Mouse (Mus musculus) neural tube, embryonic 12.5 days (tissue): Measurements from ENCODE around the gene Gm5767. TPM values are rescaled to one million over a fixed set of nuclear protein-coding genes. Genes with fewer than 3 reads are reported as not detected.

Source experiments
- ATAC-seq: fragments of 200-750 bp; cut with Nextera tagmentation; 2 replicates; pipeline ENCODE4 v1.8.0; 2017; ENCODE audit warnings: low read depth, mild to moderate bottlenecking, moderate TSS enrichment, moderate library complexity; ENCODE audit not compliant: low FRiP score
- H3K27ac ChIP-seq: fragments of 300-500 bp; sonication (generic); 2 replicates; pipeline ENCODE4 v1.5.1; 2016
- H3K27me3 ChIP-seq: fragments of 300-500 bp; sonication (generic); replicated peaks from 2 replicates; pipeline ENCODE4 v1.6.1; 2016; ENCODE audit warnings: mild to moderate bottlenecking
- H3K36me3 ChIP-seq: fragments of 300-500 bp; sonication (generic); 2 replicates; pipeline ENCODE4 v1.6.1; 2016; ENCODE audit warnings: mild to moderate bottlenecking
- H3K4me1 ChIP-seq: fragments of 300-500 bp; sonication (generic); 2 replicates; pipeline ENCODE4 v1.6.1; 2016
- H3K4me2 ChIP-seq: fragments of 300-500 bp; sonication (generic); replicated peaks from 2 replicates; pipeline ENCODE4 v1.6.1; 2016; ENCODE audit warnings: mild to moderate bottlenecking
- H3K4me3 ChIP-seq: fragments of 300-500 bp; sonication (generic); 2 replicates; pipeline ENCODE4 v1.5.1; 2016
- H3K9ac ChIP-seq: fragments of 300-500 bp; sonication (generic); 2 replicates; pipeline ENCODE4 v1.6.1; 2016; ENCODE audit warnings: mild to moderate bottlenecking
- H3K9me3 ChIP-seq: fragments of 300-500 bp; sonication (generic); 2 replicates; pipeline ENCODE4 v1.6.1; 2016; ENCODE audit warnings: mild to moderate bottlenecking
- WGBS: fragments of 180-500 bp; shearing (Covaris S2); methylation state at CpG from one replicate; pipeline ENCODE4 v1.1.7; 2016; 5-methylcytosine and 5-hydroxymethylcytosine counted together
- polyA plus RNA-seq: library from polyadenylated mRNA; unstranded; fragments of >200 nt; fragmentation: Nextera tagmentation; extraction: Ambion mirVana; gene quantifications from 2 replicates; pipeline ENCODE4 v1.2.1, GENCODE M21; 2016

The Gm5767 gene
- not detected in 2 replicates for polyA plus RNA-seq

DNA sequence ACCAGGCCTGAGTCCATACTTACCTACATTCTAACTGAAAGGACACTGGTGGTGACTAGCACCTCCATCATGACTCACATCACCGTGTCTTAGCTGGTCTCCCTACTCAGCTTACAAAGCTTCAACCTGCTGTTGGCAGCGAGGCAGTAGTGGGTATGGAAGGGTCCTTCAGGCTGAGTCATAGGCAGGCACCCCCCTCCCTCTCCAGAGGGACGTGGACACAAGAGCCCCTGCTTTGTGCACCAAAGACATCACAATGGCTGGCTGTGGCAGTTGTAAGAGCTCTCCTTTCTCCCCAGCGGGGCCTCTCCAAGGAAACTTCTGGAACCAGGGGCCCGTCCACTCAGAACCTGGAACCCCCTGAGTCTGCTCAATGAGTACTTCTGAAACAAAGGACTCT, at the start of gene Gm5767:
TSS of gene Gm5767 (plus strand) at position 301 of the 400 bp plus-strand sequence.
- no peak within 1 kb of the TSS for H3K4me3 ChIP-seq
- ATAC-seq: no peak
- no peak within 1 kb of the TSS for H3K9ac ChIP-seq
- H3K27me3 ChIP-seq: no peaks in the 10 kb centered on the region
- H3K27ac ChIP-seq: no peak within 1 kb of the TSS
- no peaks in the 10 kb centered on the region for H3K9me3 ChIP-seq
- H3K36me3 ChIP-seq: peaks cover 4% of the 10 kb centered on the region; the same call in 1 of the 2 replicates
- no peaks in the 10 kb centered on the region for H3K4me1 ChIP-seq
- 83% methylated on average over 5 of the region's 5 CpGs for WGBS
- H3K4me2 ChIP-seq: no peak within 1 kb of the TSS

DNA sequence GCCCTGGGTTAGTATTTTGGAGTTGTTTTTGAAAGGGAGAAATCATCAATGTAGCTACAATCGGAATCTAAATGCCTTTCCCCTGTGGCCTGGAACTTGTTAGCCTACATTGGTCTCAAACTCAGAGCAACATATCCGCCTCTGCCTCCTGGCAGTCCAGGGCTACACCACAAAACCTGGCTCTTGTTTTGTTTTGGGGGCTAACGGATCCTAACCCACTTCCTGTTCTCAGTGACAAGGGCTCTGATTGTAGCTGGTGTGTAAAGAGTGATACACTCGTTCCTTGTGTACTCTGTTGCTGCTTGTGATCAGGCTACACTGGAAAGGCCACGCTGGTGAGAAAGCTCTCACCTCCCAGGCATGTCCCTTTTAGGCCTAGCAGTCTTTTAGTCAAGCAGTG, 49.1 kb upstream of the Gm5767 start:
- Histone ChIP-seq H3K4me1 (peaks cover 9% of the 10 kb centered on the region), H3K9me3 (no peaks in the 10 kb centered on the region), H3K4me3 (no peak overlapping the region), H3K9ac (no peak overlapping the region), H3K4me2 (no peak overlapping the region), H3K36me3 (peaks cover 28% of the 10 kb centered on the region), H3K27me3 (no peaks in the 10 kb centered on the region), H3K27ac (no peak overlapping the region)
- WGBS: 93% methylated on average over 5 of the region's 5 CpGs
- ATAC-seq: no peak

DNA sequence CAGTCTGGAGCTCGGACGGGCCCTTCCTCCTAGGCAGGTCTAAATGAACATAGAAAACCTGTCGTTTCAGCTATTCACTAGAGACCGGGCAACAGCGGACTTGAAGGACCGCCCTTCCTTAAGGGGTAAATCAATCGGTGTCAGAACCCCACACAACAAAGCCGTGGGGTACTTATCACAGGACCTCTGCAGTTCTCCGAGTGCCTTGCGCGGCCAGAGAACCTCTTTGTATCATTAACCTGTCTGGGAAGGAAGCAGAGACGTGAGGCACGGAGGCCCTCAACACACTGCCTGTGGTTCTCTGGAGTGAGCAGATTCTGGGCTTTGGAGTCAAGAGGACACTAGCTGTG, 43.7 kb upstream of the Gm5767 start:
- ATAC-seq: no peak; the same call in 1 of the 2 replicates
- Histone ChIP-seq H3K4me3 (peak overlapping the region; percentile 60), H3K36me3 (peaks cover 18% of the 10 kb centered on the region), H3K27me3 (no peaks in the 10 kb centered on the region), H3K9ac (peak overlapping the region; percentile 67), H3K27ac (peak overlapping the region; percentile 58; the same call in 1 of the 2 replicates), H3K9me3 (no peaks in the 10 kb centered on the region), H3K4me2 (peak overlapping the region; percentile 90), H3K4me1 (peaks cover 18% of the 10 kb centered on the region)
- under 1% methylated on average over 13 of the region's 13 CpGs for WGBS

DNA sequence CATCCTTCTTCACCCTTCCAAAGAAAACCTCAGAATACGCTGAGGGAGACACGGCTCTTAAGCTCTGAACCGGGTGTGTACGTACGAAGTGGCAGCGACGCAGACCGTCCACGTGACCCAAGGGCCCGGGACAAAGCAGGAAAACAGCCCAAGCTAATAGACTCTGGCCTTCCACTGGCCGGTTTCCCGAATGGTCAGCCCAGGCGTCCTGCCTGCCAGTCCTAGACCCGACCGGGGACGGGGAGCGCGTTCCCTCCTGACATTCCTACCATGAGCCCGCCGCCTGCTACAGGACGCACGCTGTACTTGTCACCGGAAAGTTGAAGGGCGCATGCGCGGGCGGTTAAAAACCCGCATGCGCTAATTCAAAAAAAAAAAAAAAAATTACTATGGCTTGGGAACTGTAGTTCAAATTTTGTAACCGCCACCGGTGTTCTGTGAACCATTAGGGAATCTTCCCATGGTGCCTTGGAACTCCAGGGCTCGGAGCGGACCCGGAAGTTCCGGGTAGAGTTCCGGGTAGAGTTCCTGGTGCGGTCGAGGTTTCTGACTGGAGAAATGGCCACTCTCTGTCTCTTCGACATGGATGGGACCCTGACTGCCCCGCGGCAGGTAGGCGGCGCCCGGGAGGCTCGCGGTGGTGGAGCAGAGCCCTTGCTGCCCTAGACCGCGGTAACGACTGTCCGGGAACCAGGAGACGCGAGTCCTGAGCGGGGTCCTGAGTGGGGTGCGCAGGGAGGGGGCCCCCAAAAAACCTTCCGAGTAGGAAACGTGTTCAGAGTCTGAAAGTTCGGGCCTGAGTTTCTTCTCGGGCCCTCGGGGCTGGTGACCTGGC, 43.1 kb upstream of the Gm5767 start, which contains the start of the genes Pmm2 and Tmem186:
TSS of gene Pmm2 (plus strand) at position 458 of the 835 bp plus-strand sequence.
TSS of gene Tmem186 (minus strand) at position 496 of the 835 bp plus-strand sequence.
- Histone ChIP-seq H3K36me3 (peaks cover 13% of the 10 kb centered on the region), H3K9me3 (no peaks in the 10 kb centered on the region), H3K27me3 (no peaks in the 10 kb centered on the region), H3K4me2 (peak within 1 kb of the TSS; percentile 90), H3K4me1 (peaks cover 18% of the 10 kb centered on the region), H3K9ac (peak within 1 kb of the TSS; percentile 67), H3K4me3 (peak within 1 kb of the TSS; percentile 60), H3K27ac (peak within 1 kb of the TSS; percentile 58)
- WGBS: under 1% methylated on average over 59 of the region's 59 CpGs
- peak; percentile 86 for ATAC-seq

DNA sequence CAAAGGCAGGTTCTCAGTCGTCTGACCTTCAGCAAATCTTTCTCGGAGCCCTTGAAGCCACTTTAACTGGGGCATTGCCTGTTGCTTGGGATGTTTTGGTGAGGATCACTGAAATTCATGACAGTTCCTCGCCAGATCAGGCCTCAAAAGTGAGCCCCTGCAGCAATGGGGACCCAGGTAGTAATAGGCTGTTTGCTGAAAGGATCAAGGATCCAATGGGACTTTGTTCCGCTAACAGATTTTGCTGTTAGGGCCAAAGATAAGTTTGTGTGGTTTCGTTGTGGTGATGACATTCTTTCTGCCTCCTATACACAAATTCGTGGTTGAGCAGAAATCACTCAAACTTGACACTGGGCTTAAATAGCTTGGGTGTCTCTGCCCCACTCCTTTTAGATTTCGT, 42.4 kb upstream of the Gm5767 start:
- Histone ChIP-seq H3K4me1 (peaks cover 18% of the 10 kb centered on the region), H3K27me3 (no peaks in the 10 kb centered on the region), H3K4me2 (peak overlapping the region; percentile 90), H3K36me3 (peaks cover 18% of the 10 kb centered on the region), H3K9me3 (no peaks in the 10 kb centered on the region), H3K27ac (no peak overlapping the region), H3K9ac (peak overlapping the region; percentile 66), H3K4me3 (peak overlapping the region; percentile 60)
- no peak for ATAC-seq
- WGBS: 50% methylated on average over 7 of the region's 7 CpGs

DNA sequence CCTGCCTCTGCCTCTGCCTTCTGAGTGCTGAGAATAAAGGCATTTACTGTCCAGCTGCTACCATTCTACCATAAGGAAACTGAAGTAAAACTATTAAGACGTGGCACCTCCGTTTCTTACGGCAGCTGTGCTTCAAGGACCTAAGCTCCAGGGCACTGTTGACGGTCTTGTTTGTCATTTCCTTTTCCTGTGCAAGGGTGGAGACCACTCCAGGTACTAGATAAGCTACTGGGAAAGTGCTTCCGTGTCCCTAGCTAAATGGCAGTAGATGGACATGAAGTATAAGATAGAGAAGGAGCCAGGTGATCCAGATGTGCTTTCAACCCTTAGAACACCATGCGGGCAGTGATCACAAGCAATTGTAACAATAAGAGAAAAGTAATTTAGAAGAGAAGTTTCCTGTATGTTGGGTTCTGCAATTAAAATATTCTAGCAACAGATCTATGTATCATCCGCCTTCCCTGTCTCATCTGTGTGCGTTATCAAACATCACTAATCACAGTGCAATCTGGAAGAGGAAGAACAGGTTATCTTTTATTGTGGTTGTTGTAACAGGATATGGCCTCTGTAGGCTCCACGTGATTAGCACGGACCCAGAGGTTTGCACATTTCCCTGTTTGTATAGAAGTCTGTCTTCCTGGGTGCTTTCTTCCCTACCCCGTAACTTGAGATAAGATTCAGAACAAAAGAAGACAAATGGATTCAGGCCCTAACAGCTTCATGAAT, 40.9 kb upstream of the Gm5767 start:
- WGBS: 91% methylated on average over 11 of the region's 11 CpGs
- no peaks in the 10 kb centered on the region for H3K27me3 ChIP-seq
- H3K27ac ChIP-seq: no peak overlapping the region
- H3K4me3 ChIP-seq: no peak overlapping the region
- peaks cover 31% of the 10 kb centered on the region for H3K36me3 ChIP-seq
- H3K4me2 ChIP-seq: no peak overlapping the region
- H3K9ac ChIP-seq: no peak overlapping the region
- no peak for ATAC-seq
- H3K4me1 ChIP-seq: peaks cover 18% of the 10 kb centered on the region
- no peaks in the 10 kb centered on the region for H3K9me3 ChIP-seq

DNA sequence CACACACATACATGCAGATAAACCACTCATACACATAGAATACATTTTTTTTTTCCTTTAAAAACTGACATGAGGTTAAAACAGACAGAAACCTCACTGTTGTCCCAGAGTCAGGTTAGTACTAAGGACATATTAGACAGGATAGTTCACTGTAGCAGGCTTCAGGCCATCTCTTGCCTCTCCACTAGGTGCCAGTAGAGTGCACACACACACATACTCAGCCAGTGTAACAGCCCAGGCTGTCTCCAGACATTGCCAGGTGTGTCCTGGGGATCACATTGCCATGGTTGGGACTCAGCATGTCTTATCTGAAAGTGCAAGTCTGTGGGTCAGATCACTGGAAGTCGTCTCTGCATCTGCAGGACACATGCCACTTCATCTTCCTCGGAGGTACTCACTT, 36.7 kb upstream of the Gm5767 start:
- ATAC-seq: no peak
- H3K4me2 ChIP-seq: no peak overlapping the region
- 79% methylated on average over 2 of the region's 2 CpGs for WGBS
- H3K9me3 ChIP-seq: no peaks in the 10 kb centered on the region
- H3K36me3 ChIP-seq: peaks cover 60% of the 10 kb centered on the region
- H3K4me1 ChIP-seq: no peaks in the 10 kb centered on the region
- no peak overlapping the region for H3K9ac ChIP-seq
- no peak overlapping the region for H3K4me3 ChIP-seq
- no peaks in the 10 kb centered on the region for H3K27me3 ChIP-seq
- H3K27ac ChIP-seq: no peak overlapping the region

DNA sequence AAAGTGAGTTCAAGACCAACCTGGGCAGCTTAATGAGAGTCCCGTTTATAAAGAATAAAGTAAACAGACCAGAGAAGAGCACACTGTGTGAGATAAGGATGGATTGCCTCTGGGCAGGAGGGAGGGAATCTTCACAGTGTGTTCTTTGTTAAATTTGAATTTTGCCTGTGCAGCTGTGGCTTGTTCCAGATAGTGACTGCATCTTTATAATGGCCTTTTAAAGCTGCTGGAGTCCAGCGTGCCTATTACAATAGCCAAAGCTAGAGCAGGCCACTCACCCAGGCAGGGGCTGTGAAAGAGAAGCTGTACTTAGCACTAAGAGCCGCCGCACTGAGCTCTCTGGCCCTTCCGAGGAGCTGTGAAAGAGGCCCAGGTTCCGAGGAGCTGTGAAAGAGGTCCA, 35.0 kb upstream of the Gm5767 start:
- H3K4me2 ChIP-seq: no peak overlapping the region
- no peaks in the 10 kb centered on the region for H3K27me3 ChIP-seq
- 81% methylated on average over 6 of the region's 6 CpGs for WGBS
- H3K9me3 ChIP-seq: no peaks in the 10 kb centered on the region
- no peak overlapping the region for H3K4me3 ChIP-seq
- no peak overlapping the region for H3K9ac ChIP-seq
- peaks cover 75% of the 10 kb centered on the region for H3K36me3 ChIP-seq
- H3K27ac ChIP-seq: no peak overlapping the region
- ATAC-seq: no peak
- H3K4me1 ChIP-seq: no peaks in the 10 kb centered on the region

DNA sequence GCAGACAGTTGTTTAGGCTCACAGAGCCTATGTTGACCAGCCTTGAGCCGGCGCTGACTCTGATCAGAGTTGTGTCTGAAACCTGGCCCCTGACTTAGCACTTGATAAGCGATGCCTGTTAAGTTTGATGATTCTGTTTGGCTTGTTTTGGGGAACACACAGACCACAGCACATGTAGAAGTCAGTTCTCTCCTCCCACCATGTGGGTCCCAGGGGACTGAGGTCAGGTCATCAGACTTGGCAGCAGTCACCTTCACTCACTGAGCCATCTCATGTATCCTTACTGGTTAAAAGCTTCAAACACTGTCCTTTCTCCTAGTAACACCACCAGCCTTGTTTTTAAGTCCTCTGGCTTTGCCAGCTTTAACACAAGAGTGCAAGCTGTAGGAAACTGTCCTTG, 30.6 kb upstream of the Gm5767 start:
- Histone ChIP-seq H3K9ac (no peak overlapping the region), H3K27me3 (no peaks in the 10 kb centered on the region), H3K27ac (no peak overlapping the region), H3K4me2 (no peak overlapping the region), H3K4me1 (no peaks in the 10 kb centered on the region), H3K36me3 (peaks cover 88% of the 10 kb centered on the region), H3K9me3 (no peaks in the 10 kb centered on the region), H3K4me3 (no peak overlapping the region)
- ATAC-seq: no peak
- 93% methylated on average over 3 of the region's 3 CpGs for WGBS

DNA sequence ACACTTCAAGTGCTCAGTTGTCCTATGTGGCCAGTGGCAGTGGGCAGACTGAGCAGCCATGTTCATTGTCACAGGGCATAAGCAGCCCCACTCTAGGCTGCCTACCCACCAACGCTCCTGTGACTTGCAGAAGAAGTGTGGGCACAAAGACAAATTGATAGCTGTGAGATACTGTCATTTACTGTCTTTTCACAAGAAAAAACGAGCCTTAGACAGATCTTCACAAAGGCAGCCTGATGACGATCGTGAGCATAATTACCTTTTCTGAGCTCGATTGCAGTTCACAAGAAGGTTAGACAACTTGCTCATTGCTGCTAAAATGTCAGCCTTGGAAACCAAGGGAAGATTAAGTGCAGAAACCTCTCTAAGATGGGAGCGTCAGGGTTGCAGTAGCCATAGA, 25.5 kb upstream of the Gm5767 start:
- H3K9ac ChIP-seq: no peak overlapping the region
- ATAC-seq: no peak
- H3K4me3 ChIP-seq: no peak overlapping the region
- H3K36me3 ChIP-seq: peaks cover 82% of the 10 kb centered on the region
- H3K9me3 ChIP-seq: no peaks in the 10 kb centered on the region
- H3K27me3 ChIP-seq: no peaks in the 10 kb centered on the region
- H3K4me2 ChIP-seq: no peak overlapping the region
- no peak overlapping the region for H3K27ac ChIP-seq
- WGBS: 82% methylated on average over 6 of the region's 6 CpGs
- no peaks in the 10 kb centered on the region; the same call in 1 of the 2 replicates for H3K4me1 ChIP-seq

DNA sequence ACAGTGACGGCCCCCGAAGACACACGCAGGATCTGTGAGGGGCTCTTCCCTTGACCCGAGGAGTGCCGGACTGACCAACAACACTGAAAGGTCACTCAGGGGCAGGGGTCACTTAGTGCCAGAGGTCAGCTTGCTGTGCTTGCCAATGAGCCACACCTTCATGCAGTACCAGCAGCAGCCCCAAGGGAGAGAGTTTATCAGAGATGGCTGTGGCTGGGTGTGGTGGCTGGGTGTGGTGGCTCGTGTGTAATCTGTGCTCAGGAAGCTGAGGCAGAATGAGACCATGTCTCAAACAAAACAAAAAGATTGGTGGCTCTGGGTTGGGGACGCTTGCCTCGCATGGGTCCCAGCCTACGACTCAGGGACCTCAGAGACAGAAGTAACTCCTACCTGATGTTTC, 25.0 kb upstream of the Gm5767 start:
- Histone ChIP-seq H3K4me1 (no peaks in the 10 kb centered on the region; the same call in 1 of the 2 replicates), H3K27me3 (no peaks in the 10 kb centered on the region), H3K36me3 (peaks cover 85% of the 10 kb centered on the region), H3K4me2 (no peak overlapping the region), H3K4me3 (no peak overlapping the region), H3K9me3 (no peaks in the 10 kb centered on the region), H3K9ac (no peak overlapping the region), H3K27ac (no peak overlapping the region)
- ATAC-seq: peak; percentile 17; the same call in 1 of the 2 replicates
- 88% methylated on average over 9 of the region's 9 CpGs for WGBS

DNA sequence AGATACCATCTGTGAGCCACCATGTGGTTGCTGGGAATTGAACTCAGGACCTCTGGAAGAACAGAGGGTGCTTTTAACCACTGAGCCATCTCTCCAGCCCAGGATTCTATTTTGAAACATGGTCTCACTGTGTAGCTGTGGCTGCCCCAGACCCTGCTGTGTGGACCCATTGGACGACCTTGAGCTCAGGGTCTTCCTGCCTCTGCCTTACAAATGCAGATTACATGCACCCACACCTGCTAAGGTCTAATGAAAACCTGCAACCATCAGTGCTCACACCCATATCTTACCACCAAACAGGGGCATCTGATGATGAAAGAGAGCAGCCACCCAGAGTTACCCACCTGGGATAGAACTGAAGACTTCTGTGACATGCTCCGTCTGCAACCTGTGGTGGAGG, 24.3 kb upstream of the Gm5767 start:
- H3K9me3 ChIP-seq: no peaks in the 10 kb centered on the region
- H3K4me1 ChIP-seq: no peaks in the 10 kb centered on the region; the same call in 1 of the 2 replicates
- H3K4me3 ChIP-seq: no peak overlapping the region
- H3K9ac ChIP-seq: no peak overlapping the region
- no peaks in the 10 kb centered on the region for H3K27me3 ChIP-seq
- no peak for ATAC-seq
- H3K27ac ChIP-seq: no peak overlapping the region
- no peak overlapping the region for H3K4me2 ChIP-seq
- H3K36me3 ChIP-seq: peaks cover 84% of the 10 kb centered on the region
- WGBS: 81% methylated on average over 2 of the region's 2 CpGs
